Mouse (Mus musculus): ENCODE data around the gene Erg.

Erg gene

DNA sequence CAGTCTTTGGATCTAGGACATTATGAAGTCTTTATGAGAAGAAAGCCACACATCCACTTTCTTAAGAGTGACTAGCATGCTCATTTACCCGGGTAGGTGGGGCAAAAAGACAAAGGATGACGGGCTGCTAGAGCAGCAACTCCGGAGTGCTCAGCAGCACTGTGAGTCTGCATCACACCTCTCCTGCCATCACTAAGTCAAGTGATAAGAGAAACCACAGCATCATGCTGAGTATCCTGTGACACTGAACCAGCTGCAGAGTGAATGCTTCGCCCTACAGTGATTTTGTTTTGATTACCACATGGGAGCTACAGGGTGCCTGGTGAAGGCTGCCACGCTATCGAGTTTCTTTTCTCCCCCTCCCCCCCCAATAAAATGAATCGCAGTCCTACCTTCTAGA is 145.2 kb downstream of the Erg start:
- no peak for DNase-seq (ENCODE audit: low spot score)

DNA sequence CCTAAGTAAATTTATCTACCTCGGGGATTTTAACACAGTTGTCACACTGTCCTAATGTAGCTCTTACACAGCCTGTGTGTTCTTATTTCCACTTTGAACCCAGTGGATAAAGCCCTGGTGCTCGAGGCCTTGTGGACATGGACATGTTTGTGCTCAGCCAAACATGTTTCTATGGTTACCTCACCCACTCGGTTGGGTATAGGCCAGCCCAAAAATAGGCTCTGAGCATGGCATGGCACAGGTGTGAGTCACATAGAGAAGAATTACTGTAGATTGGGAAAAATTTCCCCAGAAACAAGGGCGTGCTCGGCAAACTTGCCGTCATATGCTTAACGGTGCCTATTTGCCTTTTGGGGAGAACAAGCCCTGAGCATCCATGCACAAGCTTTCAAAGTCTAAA is 146.1 kb downstream of the Erg start:
- DNase-seq (ENCODE audit: low spot score): no peak

DNA sequence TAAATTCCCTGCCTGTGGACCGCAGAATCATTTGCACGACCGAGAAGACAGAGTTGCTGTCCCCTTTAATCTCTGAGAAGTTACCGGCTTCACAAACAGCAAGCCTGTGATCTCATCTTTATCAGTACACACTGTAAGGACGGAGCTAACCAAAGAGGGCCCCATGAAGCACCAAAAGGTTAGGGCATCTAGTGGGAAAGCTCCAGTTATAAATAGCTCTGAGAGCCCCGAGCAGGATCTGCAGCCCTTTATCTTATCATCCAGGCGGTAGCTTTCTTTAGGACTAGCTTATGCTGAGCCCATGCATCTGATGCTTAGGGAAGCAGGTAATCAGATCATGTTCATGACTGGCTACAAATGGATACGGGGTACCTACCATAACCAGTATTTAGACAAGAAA is 146.6 kb downstream of the Erg start:
- no peak for DNase-seq (ENCODE audit: low spot score)

DNA sequence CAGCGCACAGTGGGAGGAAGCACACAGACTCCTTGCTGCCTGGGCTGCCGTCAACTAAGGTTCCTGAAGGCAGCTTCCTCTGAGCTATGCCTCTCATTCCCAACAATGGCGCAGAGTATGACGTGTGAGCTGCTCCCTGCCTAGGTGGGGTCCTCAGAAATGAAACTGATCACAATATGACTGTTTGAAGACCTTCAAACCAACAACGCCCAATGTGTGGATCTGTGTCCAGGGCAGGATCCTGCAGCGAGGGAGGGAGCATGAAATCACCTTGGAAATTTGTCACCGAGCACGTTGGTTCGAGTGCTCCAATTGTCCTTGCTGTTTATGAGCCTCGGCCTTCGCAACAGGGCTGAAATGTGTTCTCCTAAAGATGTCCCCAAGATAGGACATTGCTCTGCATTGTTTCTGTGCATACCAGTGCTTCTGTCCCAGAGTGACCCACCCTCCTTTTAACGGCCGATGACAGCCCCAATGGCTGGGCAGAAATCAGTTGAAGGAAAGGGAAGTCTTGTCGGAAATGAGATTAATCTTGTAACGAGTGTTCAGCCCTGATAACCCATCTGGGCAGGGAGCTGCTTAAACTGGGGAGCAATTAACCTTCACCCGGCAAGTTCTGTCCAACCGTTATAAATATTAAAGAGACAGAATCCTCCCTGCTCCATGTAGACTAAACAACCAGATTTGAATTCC is 147.4 kb downstream of the Erg start:
- DNase-seq (ENCODE audit: low spot score): no peak

DNA sequence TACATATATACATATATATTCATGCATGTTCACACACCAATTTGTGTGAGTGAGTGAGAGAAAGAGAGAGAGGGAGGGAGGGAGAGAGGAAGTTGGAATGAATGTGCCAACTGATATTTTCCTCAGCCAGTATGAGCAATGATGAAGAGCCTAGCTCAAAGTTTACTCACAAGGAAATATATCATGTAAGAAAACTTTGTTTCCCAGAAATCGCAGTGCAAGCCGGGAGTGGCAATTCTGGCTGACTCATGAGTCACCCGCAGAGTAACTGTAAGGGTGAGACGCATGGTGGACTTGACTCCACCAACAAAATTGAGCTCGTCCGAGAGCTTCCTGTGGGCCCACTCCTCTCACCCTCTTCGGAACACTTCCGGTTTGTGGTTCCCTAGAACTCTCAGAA is 149.8 kb downstream of the Erg start:
- DNase-seq (ENCODE audit: low spot score): no peak

DNA sequence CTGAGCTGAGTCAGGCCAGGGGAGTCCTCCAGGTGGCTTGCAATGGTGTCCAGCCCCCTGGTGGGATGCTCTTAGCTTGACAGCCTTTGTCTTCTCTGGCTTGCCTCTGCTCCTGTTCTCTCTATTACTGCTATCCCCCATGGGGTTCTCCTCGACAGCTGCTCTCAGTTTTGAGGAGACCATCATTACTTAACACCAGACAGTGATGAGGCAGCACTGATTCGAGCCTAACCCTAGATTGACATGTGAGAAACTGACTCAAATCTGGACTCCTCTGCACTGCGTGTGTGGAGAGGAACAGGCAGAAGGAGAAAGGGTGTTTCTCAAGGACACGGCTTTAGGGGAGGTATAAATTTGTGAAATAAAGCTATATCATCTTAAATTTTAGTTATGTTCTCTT is 150.3 kb downstream of the Erg start:
- DNase-seq (ENCODE audit: low spot score): no peak

DNA sequence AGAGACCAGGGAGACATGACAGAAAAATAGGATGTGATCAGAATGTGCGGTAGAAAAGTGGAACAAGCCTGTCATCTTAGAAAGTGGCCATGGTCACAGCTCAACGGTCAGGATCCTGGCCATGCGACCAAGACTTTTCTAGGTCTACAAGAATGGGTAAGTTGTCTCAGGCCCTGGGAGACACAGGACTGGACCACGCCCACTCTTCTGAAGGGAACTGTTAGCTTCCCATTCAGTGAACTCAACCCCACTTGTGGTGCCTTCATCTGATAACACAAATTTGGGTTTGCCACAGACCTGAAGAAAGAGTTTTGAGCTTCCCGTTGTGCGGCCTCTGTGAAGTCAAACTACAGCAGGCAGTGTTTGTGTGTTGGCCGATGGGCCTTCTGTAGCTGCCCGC is 152.0 kb downstream of the Erg start:
- DNase-seq (ENCODE audit: low spot score): no peak

DNA sequence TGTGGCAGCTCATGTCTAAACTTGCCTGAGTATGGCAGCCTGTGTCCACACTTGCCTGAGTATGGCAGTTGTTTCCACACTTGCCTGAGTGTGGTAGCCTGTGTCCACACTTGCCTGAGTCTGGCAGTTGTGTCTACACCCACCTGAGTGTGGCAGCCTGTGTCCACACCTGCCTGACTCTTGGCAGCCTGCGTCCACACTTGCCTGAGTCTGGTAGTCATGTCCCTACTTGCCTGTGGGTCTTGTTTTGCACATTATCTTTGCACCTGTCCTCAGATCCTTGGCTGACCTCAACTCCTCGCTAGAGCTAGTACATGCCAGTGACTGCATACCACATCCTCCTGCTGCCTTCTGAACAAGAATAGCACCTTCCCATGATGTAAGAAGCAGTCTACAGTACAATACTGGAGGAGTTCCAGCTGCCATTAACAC is 153.8 kb downstream of the Erg start:
- DNase-seq (ENCODE audit: low spot score): no peak

DNA sequence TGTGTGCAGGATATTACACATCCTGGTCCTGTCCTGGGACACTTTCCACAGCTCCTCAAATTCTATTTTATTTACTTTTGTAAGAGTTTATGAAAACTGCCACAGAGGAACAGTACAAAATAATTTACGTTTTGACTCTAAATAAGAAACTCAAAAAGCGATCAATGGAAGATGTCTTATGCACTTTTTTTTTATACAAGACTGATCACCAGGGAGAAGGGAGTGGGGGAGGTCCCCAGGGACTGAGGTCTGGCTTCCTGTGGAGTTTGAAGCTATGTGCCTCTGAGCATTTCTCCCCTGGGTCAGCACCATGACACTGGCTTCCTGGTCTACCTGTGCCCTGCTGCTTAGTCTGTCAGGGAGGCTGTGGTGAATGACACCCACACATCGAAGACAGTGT is 156.5 kb downstream of the Erg start:
- no peak for DNase-seq (ENCODE audit: low spot score)

DNA sequence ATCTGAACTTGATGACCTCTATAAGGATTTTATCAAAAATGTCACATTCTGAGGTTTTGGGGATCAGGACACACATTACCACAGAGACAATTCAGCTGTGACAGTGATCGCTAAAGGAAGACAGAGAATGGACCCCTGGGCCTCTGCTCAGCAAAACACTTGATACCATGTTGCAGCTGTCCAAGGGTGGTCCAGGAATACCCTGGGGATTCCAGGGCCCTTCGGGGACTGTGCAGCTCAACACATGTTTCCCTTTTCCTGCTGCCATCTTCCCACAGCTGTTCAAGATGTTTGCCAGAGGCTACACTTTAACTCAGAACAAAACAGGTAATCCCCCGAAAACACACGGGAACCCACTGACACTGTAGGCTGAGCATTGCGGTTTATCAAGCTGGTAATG is 158.2 kb downstream of the Erg start:
- no peak for DNase-seq (ENCODE audit: low spot score)

DNA sequence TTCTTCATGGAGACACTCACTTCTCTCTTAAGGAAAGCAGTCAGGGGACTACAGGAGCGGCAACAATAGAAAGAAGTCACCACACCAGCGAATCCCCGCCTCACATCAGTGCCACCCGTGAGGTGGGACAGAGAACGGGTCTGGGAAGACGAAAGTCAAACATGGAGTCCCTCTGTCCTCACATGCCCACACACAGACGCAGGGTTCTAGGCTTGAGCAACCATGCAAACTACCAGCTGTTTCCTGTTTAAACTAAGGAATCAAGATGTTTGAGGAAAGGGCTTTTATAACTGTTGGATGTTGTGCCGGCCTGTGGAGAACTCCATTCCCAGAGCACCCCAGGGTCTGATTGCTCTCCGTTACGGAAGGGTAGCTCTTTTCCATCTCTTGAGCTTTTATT is 158.9 kb downstream of the Erg start:
- no peak for DNase-seq (ENCODE audit: low spot score)

DNA sequence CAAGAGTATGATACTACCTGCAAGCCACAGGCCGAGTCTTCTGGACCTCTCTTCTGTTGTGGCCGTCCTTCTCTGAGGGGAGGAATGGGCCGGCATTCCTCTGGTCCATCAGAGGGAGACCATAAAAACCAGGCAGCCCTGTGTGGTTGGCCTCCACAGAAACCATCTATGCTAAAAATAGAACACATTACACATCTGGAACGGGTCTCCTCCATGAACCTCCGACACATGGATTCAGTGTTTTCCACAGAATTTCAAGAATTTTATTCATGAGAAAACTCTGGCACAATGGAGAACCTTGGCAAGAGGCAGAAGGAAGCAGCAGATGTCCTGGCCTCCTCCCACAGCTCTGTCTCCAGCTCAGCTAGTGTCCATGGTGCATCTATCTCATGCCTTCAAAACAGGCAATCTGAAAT is 163.7 kb downstream of the Erg start:
- no peak for DNase-seq (ENCODE audit: low spot score)

DNA sequence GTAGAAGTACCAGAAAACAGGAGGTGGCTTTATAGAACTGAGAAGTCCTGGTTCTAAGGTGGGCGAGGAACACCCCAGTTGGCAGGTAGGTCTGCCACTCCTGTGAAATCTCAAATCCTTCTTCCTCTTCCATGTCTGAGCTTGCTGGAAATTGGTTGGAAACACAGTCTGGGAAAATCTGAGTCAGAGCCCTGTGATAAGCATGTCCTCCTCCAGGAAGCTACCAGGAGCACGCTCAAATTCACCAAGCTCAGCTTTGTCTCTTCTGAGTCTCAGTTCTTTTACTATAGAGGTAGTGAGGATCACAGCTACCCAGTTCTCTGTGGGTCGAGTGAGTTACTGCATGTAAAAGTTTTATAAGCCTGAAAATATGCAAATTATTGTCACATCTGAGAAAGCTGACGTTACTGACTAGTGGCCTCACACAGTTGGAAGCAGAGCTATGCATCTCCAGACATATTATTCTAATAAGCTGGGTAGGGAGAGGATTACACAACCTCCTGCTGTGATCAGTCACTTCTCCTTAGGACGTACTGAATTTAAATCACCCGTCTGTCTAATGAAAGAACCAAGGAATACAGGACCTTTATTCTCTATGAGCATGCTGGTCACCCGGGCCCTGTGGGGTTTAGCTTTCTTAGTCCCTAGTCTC is 165.0 kb downstream of the Erg start:
- no peak for DNase-seq (ENCODE audit: low spot score)

DNA sequence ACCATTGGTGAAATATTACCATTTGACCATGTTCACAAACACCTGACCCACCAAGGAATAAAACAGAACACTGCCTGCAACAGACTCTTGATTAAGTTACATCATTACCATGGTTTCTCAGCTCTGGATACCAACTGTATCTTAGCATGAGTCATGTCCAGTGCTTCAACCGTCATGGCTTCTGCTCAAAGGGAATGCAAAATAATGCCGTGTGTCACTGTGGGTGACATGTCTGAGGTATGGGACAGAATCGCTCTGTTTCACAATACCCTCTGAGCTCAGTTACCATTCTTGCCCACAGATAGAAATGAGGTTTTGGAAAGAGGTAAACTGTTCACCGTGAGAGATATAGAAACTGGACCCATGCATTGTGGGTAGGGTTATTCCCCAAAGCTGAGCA is 170.5 kb downstream of the Erg start:
- no peak for DNase-seq (ENCODE audit: low spot score)

DNA sequence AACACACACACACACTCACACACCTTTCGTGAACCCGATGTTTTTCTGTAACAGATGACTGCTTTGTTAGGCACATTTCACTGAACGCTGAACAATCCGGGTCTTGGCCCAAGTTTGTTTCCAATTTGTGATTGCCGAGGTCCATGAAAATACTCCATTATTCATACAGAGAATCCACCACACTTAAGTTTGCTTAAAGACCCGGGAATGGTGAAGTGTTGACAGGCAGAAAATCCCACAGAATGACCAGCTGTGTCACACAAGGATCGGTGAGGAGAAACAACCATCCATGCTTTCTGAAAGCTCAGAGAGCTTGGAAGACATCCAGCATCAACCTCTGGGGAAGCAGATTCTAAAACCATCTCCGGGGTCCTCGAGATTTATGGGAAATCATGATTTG is 171.0 kb downstream of the Erg start:
- no peak for DNase-seq (ENCODE audit: low spot score)

DNA sequence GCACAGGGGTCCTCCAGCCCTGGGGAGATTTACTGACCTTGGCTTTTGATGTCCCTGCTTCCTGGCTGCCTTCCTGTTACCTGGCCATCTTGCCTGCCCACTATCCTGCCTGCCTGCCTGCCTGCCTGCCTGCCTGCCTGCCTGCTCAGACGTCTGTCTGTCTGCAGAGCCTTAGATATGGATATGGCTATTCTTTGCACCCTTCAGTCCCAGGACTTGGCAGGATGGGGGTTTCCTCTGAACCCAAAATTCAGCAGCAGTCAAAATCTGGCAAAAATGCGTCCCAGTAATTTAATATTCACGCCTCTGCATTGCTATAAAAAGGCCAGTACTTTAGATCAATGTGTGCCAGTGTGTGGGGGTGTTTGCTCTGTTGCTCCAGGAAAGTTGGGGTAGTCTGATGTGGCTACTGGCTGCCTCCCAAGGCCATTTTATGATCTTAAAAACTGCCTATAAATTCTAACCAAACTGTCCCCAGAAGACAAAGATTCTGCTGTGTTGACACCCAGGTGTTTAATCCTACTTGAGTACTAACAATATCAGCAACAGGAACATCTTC is 172.9 kb downstream of the Erg start:
- no peak for DNase-seq (ENCODE audit: low spot score)

DNA sequence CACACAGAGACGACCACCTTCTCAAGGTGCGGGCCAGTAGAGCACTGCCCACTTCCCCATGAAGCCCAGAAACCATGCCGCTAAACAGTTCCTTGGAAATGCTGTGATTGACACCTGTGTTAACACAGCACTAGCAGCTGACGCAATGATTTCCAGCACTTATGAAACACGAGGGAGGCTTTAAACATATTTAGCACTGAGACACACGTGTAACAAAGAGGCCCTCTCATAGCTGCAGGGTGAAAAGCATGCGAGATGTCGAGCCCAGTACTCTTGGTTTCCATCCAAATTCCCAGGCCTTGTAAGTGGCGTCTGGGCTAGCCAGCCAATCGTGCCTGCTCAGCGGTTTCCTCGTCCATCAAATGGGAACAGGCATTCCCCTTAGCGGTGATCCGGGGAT is 178.3 kb downstream of the Erg start:
- no peak for DNase-seq (ENCODE audit: low spot score)

DNA sequence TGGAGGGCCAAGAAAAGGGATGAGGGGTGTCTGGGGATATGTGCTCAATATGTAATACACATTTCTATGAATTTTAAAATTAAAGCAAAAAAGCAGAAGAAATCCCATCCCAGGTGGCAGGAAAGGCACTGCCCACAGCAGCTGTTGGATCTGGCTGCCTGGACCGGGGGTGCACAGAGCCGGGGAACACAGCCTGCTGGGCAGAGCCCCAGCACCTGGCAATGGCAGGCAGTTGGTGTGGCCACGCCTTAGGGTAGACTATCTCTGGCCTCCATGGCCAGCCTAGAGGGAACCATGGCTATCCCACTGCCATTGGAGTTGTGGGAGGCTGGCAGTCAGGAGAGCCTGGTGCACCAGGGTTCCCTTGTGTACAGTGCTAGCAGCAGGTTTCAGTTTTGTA is 180.9 kb downstream of the Erg start:
- no peak for DNase-seq (ENCODE audit: low spot score)

DNA sequence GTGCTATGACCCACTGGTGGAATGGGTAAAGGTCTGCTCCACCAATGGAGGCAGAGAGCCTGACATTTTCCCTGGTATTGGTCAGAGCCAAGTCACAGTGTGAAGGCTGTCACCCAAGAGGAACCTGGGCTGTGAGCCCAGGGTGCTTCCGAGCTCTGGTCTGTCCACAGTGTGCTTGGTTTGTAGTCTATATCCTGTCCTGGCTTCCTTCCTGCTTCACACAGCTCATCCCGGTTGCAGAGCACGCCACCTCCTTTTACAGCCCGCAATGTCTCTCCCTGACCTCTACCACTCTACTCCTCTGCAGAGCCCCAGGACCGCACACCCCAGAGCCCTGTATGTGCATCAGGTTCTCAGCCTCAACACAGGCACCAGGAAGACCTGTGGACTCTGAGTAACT is 182.9 kb downstream of the Erg start:
- no peak for DNase-seq (ENCODE audit: low spot score)

DNA sequence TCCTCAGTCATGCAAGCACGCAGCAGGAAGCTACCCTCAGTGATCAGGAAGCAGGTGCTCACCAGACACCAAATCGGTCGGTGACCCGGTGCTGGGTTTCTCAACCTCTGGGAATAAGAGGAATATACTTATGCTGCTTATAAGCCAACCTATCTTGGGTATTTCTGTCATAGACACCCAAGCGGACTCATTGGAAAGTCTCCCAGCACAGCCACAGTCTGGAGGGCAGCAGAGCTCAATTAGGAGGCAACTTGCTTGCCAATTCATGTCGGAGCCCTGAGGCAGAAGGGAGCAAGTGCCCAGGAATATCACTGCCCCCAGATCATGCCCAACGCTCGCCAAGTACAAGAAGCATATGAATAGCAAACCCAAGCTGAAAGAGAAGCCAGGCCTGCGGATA is 184.5 kb downstream of the Erg start:
- no peak for DNase-seq (ENCODE audit: low spot score)

DNA sequence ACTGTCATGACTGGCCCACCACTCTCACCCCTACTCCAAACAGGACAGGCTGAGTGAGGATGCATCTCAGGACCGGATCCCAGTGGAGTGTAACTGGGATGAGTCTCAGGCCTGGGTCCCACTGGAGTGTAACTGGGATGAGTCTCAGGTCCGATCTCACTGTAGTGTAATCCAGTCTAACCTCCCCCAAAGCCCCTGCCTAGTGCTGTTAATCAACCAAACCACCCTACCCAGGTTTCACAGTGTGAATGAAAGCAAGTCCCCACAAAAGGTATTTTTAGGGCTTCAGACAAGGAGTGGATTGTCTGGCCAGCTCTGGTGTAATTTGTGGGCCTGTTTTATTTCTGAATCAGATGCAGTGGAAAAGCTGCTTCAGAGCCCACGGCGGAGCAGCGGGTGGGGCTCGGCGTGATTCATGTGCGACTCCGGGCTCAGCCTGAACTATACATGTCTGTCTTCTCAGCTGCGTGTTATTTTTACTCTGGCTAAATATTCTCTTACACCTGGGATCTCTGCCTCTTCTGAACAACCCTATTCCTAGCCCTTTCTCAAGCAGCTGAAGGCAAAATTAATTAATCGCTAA is 187.5 kb downstream of the Erg start:
- DNase-seq (ENCODE audit: low spot score): no peak

DNA sequence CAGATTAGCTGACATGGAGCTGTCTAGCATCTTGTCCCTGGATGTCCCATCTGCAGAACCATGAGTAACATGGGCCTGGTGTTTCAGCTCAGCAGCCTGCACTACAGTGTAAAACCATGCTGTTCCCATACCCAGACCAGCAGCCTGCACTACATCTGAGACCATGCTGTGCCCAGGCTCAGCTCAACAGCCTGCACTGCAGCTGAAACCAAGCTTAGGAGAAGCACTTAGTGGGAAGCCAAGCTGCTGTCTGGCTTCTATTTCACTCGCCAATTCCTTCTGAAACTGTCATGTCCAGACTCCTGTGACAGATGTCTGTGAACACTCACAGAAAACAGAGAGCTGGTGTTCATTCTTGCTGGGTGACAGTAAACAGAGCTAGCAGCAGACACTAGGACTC is 195.6 kb downstream of the Erg start:
- peak; percentile 21 for DNase-seq (ENCODE audit: low spot score)

DNA sequence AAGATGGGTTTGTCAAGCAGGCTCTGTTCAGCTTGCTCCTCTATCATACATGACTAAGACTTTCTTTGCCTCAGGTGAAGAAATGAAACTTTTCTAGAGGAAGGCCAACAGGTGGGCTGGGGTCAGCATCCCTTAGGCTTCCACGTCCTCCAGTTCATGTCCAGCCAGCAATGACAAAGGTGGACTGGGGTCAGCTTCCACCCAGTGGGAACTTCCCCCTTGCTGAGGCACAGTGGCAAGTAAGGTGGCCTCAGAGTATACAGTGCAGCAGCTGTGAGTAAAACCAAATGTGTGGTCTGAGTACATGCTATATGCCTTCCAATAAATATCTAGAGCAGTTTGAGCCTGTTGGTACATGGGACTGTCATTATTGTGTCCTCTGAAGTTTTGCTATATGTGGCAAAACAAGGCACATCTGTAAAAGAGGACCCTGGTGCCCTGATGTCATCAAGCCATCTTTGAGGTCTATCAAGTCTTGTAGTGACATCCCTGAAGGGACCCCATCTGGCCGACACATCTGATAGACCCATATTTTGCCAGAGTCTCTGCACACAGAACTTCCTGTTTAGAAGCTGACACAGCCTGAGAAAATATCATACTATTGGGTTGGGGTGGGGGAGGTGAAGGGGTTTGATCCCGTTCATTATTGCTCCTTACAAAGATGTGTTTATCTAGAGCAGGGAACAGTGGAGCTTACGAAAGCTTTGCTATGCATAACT is 197.4 kb downstream of the Erg start:
- DNase-seq (ENCODE audit: low spot score): no peak

Data from layer of hippocampus, adult 9-10 months (tissue).